Mouse (Mus musculus) stomach, postnatal 0 days (tissue): ENCODE measurements around the gene Lias. TPM values are rescaled to one million over a fixed set of nuclear protein-coding genes. Genes with fewer than 3 reads are reported as not detected.

Experiments
- ATAC-seq: fragments of 200-750 bp; cut with Nextera tagmentation; 2 replicates; pipeline ENCODE4 v1.8.0; 2017; ENCODE audit not compliant: low FRiP score, low TSS enrichment
- DNase-seq: peaks from one replicate; pipeline ENCODE4 v3.0.0-alpha.2; 2016; ENCODE audit warnings: low spot score
- H3K27ac ChIP-seq: fragments of 300-500 bp; sonication (generic); replicated peaks from 2 replicates; pipeline ENCODE4 v1.5.1; 2014; ENCODE audit warnings: mild to moderate bottlenecking, control low read depth
- H3K27me3 ChIP-seq: fragments of 300-500 bp; sonication (generic); 2 replicates; pipeline ENCODE4 v1.6.1; 2014; ENCODE audit warnings: low read length; ENCODE audit not compliant: control insufficient read depth, insufficient read depth
- H3K36me3 ChIP-seq: fragments of 300-500 bp; sonication (generic); 2 replicates; pipeline ENCODE4 v1.6.1; 2014; ENCODE audit warnings: low read length, mixed read lengths; ENCODE audit not compliant: control insufficient read depth, insufficient read depth
- H3K4me1 ChIP-seq: fragments of 300-500 bp; sonication (generic); replicated peaks from 2 replicates; pipeline ENCODE4 v1.6.1; 2014; ENCODE audit warnings: antibody characterized with exemption; ENCODE audit not compliant: control insufficient read depth, insufficient read depth
- H3K4me2 ChIP-seq: fragments of 300-500 bp; sonication (generic); replicated peaks from 2 replicates; pipeline ENCODE4 v1.6.1; 2014; ENCODE audit warnings: low read depth, mild to moderate bottlenecking, control low read depth, moderate library complexity
- H3K4me3 ChIP-seq: fragments of 300-500 bp; sonication (generic); 2 replicates; pipeline ENCODE4 v1.5.1; 2014; ENCODE audit warnings: low read depth, low read length, control low read depth
- H3K9ac ChIP-seq: fragments of 300-500 bp; sonication (generic); 2 replicates; pipeline ENCODE4 v1.6.1; 2014; ENCODE audit warnings: mild to moderate bottlenecking, low read length, control low read depth, mixed read lengths
- H3K9me3 ChIP-seq: fragments of 300-500 bp; sonication (generic); 2 replicates; pipeline ENCODE4 v1.6.1; 2016; ENCODE audit warnings: low read length; ENCODE audit not compliant: control insufficient read depth
- CTCF ChIP-seq: IDR thresholded peaks from 2 replicates; pipeline ENCODE4 v1.5.1; 2016; ENCODE audit warnings: antibody characterized with exemption, low read depth, mild to moderate bottlenecking, moderate library complexity
- EP300 ChIP-seq: optimal IDR thresholded peaks from 2 replicates; pipeline ENCODE3; 2016; ENCODE audit warnings: antibody characterized with exemption
- WGBS: fragments of 180-500 bp; shearing (Covaris S2); extraction: QIAGEN DNeasy Blood & Tissue Kit; methylation state at CpG from one replicate; pipeline ENCODE4 v1.1.7; 2014; 5-methylcytosine and 5-hydroxymethylcytosine counted together
- polyA plus RNA-seq: library from polyadenylated mRNA; unstranded; fragments of >200 nt; fragmentation: Nextera tagmentation; extraction: Ambion mirVana; gene quantifications from 2 replicates; pipeline ENCODE4 v1.2.1, GENCODE M21; 2015

Lias gene
- polyA plus RNA-seq, 1 experiment from 2014 or later = 43.4 TPM

GRCm38 (mm10) chr5:65444981-65445380, 53.7 kb downstream of the Lias start:
- ATAC-seq = peak; percentile 34
- TF ChIP-seq CTCF (no peak), EP300 (no peak)
- no peak overlapping the region for H3K9ac ChIP-seq
- H3K4me3 ChIP-seq = no peak overlapping the region
- peaks cover 5% of the 10 kb centered on the region; the same call in 1 of the 2 replicates for H3K36me3 ChIP-seq
- no peaks in the 10 kb centered on the region for H3K4me1 ChIP-seq
- DNase-seq = no peak
- H3K27me3 ChIP-seq = no peaks in the 10 kb centered on the region
- H3K27ac ChIP-seq = no peak overlapping the region
- no peaks in the 10 kb centered on the region for H3K9me3 ChIP-seq
- 47% methylated on average over 3 of the region's 6 CpGs for WGBS
- no peak overlapping the region for H3K4me2 ChIP-seq

GRCm38 (mm10) chr5:65446756-65447155, 55.5 kb downstream of the Lias start:
- Histone ChIP-seq H3K27ac (no peak overlapping the region), H3K4me3 (no peak overlapping the region), H3K9ac (no peak overlapping the region), H3K4me1 (no peaks in the 10 kb centered on the region), H3K27me3 (no peaks in the 10 kb centered on the region), H3K4me2 (no peak overlapping the region), H3K36me3 (peaks cover 7% of the 10 kb centered on the region), H3K9me3 (no peaks in the 10 kb centered on the region)
- DNase-seq = no peak
- 67% methylated on average over 2 of the region's 2 CpGs for whole genome bisulfite sequencing
- ATAC-seq = no peak
- TF ChIP-seq EP300 (no peak), CTCF (no peak)

GRCm38 (mm10) chr5:65447826-65448225, 56.5 kb downstream of the Lias start:
- no peak overlapping the region for H3K9ac ChIP-seq
- DNase-seq = no peak
- H3K36me3 ChIP-seq = peaks cover 7% of the 10 kb centered on the region
- no peak overlapping the region for H3K4me2 ChIP-seq
- WGBS = 78% methylated on average over 2 of the region's 2 CpGs
- H3K9me3 ChIP-seq = no peaks in the 10 kb centered on the region
- no peak overlapping the region for H3K27ac ChIP-seq
- H3K27me3 ChIP-seq = no peaks in the 10 kb centered on the region
- no peak for ATAC-seq
- H3K4me1 ChIP-seq = no peaks in the 10 kb centered on the region
- TF ChIP-seq EP300 (no peak), CTCF (no peak)
- no peak overlapping the region for H3K4me3 ChIP-seq

- Histone ChIP-seq H3K9ac (no peak overlapping the region), H3K4me3 (no peak overlapping the region), H3K36me3 (peaks cover 7% of the 10 kb centered on the region), H3K4me1 (no peaks in the 10 kb centered on the region), H3K4me2 (no peak overlapping the region), H3K27me3 (no peaks in the 10 kb centered on the region), H3K9me3 (no peaks in the 10 kb centered on the region), H3K27ac (no peak overlapping the region)
- whole genome bisulfite sequencing = 84% methylated on average over 4 of the region's 4 CpGs
- TF ChIP-seq CTCF = no peak
- TF ChIP-seq EP300 = no peak
- no peak for ATAC-seq
- no peak for DNase-seq
Measured at GRCm38 (mm10) chr5:65448941-65449340, 57.6 kb downstream of the Lias start.

GRCm38 (mm10) chr5:65454771-65455170, 63.5 kb downstream of the Lias start:
- TF ChIP-seq EP300 (no peak), CTCF (no peak)
- no peak overlapping the region for H3K9ac ChIP-seq
- no peak overlapping the region for H3K4me3 ChIP-seq
- H3K27me3 ChIP-seq = no peaks in the 10 kb centered on the region
- H3K4me2 ChIP-seq = no peak overlapping the region
- peak overlapping the region; percentile 58 for H3K27ac ChIP-seq
- H3K36me3 ChIP-seq = peaks cover 2% of the 10 kb centered on the region; the same call in 1 of the 2 replicates
- H3K9me3 ChIP-seq = no peaks in the 10 kb centered on the region
- 31% methylated on average over 5 of the region's 5 CpGs for WGBS
- DNase-seq (peak; percentile 66), ATAC-seq (peak; percentile 81)
- H3K4me1 ChIP-seq = peaks cover 10% of the 10 kb centered on the region; the same call in 1 of the 2 replicates

- TF ChIP-seq EP300 (no peak), CTCF (no peak)
- ATAC-seq = no peak; the same call in 1 of the 2 replicates
- Histone ChIP-seq H3K9me3 (no peaks in the 10 kb centered on the region), H3K27ac (peak overlapping the region; percentile 79), H3K27me3 (no peaks in the 10 kb centered on the region), H3K4me1 (peaks cover 10% of the 10 kb centered on the region; the same call in 1 of the 2 replicates), H3K4me2 (no peak overlapping the region), H3K4me3 (no peak overlapping the region), H3K9ac (no peak overlapping the region), H3K36me3 (no peaks in the 10 kb centered on the region; the same call in 1 of the 2 replicates)
- no peak for DNase-seq
- 46% methylated on average over 7 of the region's 7 CpGs for WGBS
Measured at GRCm38 (mm10) chr5:65457086-65457827, 66.0 kb downstream of the Lias start.
